Mouse (Mus musculus): ENCODE measurements around the gene Vmn2r110. TPM values are rescaled to one million over a fixed set of nuclear protein-coding genes. Genes with fewer than 3 reads are reported as not detected.

The Vmn2r110 gene
- 0.04 and 0.05 TPM in 2 replicates for polyA plus RNA-seq (2014; fragmentation: Nextera tagmentation; extraction: Ambion mirVana)

- H3K4me2 ChIP-seq: no peak within 1 kb of the TSS
- 30% methylated on average over 1 of the region's 1 CpGs for WGBS
- no peak within 1 kb of the TSS for H3K9ac ChIP-seq
- no peaks in the 10 kb centered on the region for H3K27me3 ChIP-seq (ENCODE audit: insufficient read depth, low read length)
- no peaks in the 10 kb centered on the region for H3K4me1 ChIP-seq (ENCODE audit: insufficient read depth)
- ATAC-seq (ENCODE audit: insufficient read depth) (no peak), DNase-seq (no peak)
- no peaks in the 10 kb centered on the region for H3K36me3 ChIP-seq (ENCODE audit: insufficient read depth)
- TF ChIP-seq CTCF (IDR thresholded peaks at IDR 0.05; ENCODE audit: low read depth): no peak
- no peaks in the 10 kb centered on the region for H3K9me3 ChIP-seq (ENCODE audit: low read depth, low read length)
- H3K27ac ChIP-seq (ENCODE audit: low read depth): no peak within 1 kb of the TSS
- no peak within 1 kb of the TSS for H3K4me3 ChIP-seq (ENCODE audit: low read depth, low read length)
Observed at GRCm38 (mm10) chr17:20596323-20596722, at the start of gene Vmn2r110. Vmn2r110 (minus strand) TSS chr17:20596423.

GRCm38 (mm10) chr17:20624777-20625176 is 28.6 kb upstream of the Vmn2r110 start, which contains the start of gene Fpr-rs3:
Fpr-rs3 (minus strand) TSS chr17:20624877.
- ATAC-seq (ENCODE audit: insufficient read depth): no peak
- Histone ChIP-seq H3K36me3 (ENCODE audit: insufficient read depth) (no peaks in the 10 kb centered on the region), H3K4me3 (ENCODE audit: low read depth, low read length) (no peak within 1 kb of the TSS), H3K9me3 (ENCODE audit: low read depth, low read length) (no peaks in the 10 kb centered on the region), H3K9ac (no peak within 1 kb of the TSS), H3K4me1 (ENCODE audit: insufficient read depth) (no peaks in the 10 kb centered on the region), H3K27ac (ENCODE audit: low read depth) (no peak within 1 kb of the TSS), H3K27me3 (ENCODE audit: insufficient read depth, low read length) (no peaks in the 10 kb centered on the region), H3K4me2 (no peak within 1 kb of the TSS)
- no peak for DNase-seq
- TF ChIP-seq CTCF (IDR thresholded peaks at IDR 0.05; ENCODE audit: low read depth): no peak

- no peaks in the 10 kb centered on the region for H3K36me3 ChIP-seq (ENCODE audit: insufficient read depth)
- 88% methylated on average over 1 of the region's 1 CpGs for WGBS
- no peaks in the 10 kb centered on the region for H3K27me3 ChIP-seq (ENCODE audit: insufficient read depth, low read length)
- DNase-seq (no peak), ATAC-seq (ENCODE audit: insufficient read depth) (no peak)
- TF ChIP-seq CTCF (IDR thresholded peaks at IDR 0.05; ENCODE audit: low read depth): no peak
- no peaks in the 10 kb centered on the region for H3K9me3 ChIP-seq (ENCODE audit: low read depth, low read length)
- H3K4me2 ChIP-seq: no peak within 1 kb of the TSS
- no peaks in the 10 kb centered on the region for H3K4me1 ChIP-seq (ENCODE audit: insufficient read depth)
- H3K9ac ChIP-seq: no peak within 1 kb of the TSS
- no peak within 1 kb of the TSS for H3K27ac ChIP-seq (ENCODE audit: low read depth)
- H3K4me3 ChIP-seq (ENCODE audit: low read depth, low read length): no peak within 1 kb of the TSS
Observed at GRCm38 (mm10) chr17:20564656-20565055, 31.6 kb downstream of the Vmn2r110 start, which contains the start of gene Vmn2r109. Vmn2r109 (minus strand) TSS chr17:20564756.

Other genes starting within 250 kb of the Vmn2r110 start
- gene Vmn1r224, start 182.3 kb downstream of the Vmn2r110 start, polyA plus RNA-seq (2014; fragmentation: Nextera tagmentation; extraction: Ambion mirVana): not detected in 2 replicates
- not detected in 2 replicates for gene Vmn2r108, start 115.1 kb downstream of the Vmn2r110 start, polyA plus RNA-seq (2014; fragmentation: Nextera tagmentation; extraction: Ambion mirVana)
- gene Vmn1r225, start 98.3 kb downstream of the Vmn2r110 start, polyA plus RNA-seq (2014; fragmentation: Nextera tagmentation; extraction: Ambion mirVana): not detected in 2 replicates
- gene Vmn2r109, start 31.7 kb downstream of the Vmn2r110 start, polyA plus RNA-seq (2014; fragmentation: Nextera tagmentation; extraction: Ambion mirVana): not detected in 2 replicates
- not detected in 2 replicates for gene Fpr-rs3, start 28.5 kb upstream of the Vmn2r110 start, polyA plus RNA-seq (2014; fragmentation: Nextera tagmentation; extraction: Ambion mirVana)
- gene Vmn1r226, start 86.4 kb upstream of the Vmn2r110 start, polyA plus RNA-seq (2014; fragmentation: Nextera tagmentation; extraction: Ambion mirVana): not detected in 2 replicates
- gene Vmn1r227, start 133.4 kb upstream of the Vmn2r110 start, polyA plus RNA-seq (2014; fragmentation: Nextera tagmentation; extraction: Ambion mirVana): not detected in 2 replicates
- not detected in 2 replicates for gene Vmn1r228, start 189.7 kb upstream of the Vmn2r110 start, polyA plus RNA-seq (2014; fragmentation: Nextera tagmentation; extraction: Ambion mirVana)
- not detected in 2 replicates for gene Vmn1r229, start 215.1 kb upstream of the Vmn2r110 start, polyA plus RNA-seq (2014; fragmentation: Nextera tagmentation; extraction: Ambion mirVana)
- not detected in 2 replicates for gene Vmn1r230, start 244.0 kb upstream of the Vmn2r110 start, polyA plus RNA-seq (2014; fragmentation: Nextera tagmentation; extraction: Ambion mirVana)